Mouse (Mus musculus): Measurements from ENCODE around the gene Zfp768. TPM values are rescaled to one million over a fixed set of nuclear protein-coding genes. Genes with fewer than 3 reads are reported as not detected.
"Not testable (repeated sequence)": the region's sequence is repeated elsewhere in the genome, so short reads cannot be mapped to it uniquely, and the experiment has no call there.

Zfp768 gene
- polyA plus RNA-seq, 1 experiment from 2014 or later, result 21.9 TPM

DNA sequence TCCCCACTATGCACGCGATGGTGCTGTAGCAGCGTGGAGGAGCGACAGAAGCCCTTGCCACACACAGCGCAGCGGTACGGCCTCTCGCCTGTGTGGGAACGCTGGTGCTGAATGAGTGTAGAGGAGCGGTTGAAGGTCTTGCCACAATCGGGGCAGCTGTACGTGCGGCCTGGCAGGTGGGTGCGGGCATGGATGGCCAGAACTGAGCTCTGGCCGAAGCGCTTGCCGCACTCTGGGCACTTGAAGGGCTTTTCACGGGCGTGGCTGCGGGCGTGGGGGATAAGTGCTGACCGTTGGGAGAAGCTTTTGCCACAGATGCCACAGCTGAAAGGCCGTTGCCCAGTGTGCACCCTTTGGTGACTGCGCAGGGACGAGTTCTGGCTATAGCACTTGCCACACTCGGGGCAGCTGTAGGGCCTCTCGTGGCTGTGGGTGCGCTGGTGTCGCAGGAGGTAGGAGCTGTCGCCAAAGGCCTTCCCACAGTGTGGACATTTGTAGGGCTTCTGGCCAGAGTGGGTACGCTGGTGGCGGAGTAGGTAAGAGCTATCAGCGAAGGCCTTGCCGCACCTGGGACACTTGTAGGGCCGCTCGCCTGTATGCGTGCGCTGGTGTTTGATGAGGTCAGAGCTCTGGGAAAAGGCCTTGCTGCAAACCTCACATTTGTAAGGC, 1.9 kb downstream of the Zfp768 start:
- peak overlapping the region; percentile 97; the same call in 1 of the 2 replicates for H3K9ac ChIP-seq (ENCODE audit: low read depth, low read length)
- peak overlapping the region; percentile 73 for H3K27ac ChIP-seq (ENCODE audit: low read length)
- no peaks in the 10 kb centered on the region for H3K9me3 ChIP-seq (ENCODE audit: control insufficient read depth, low read length)
- peaks cover 12% of the 10 kb centered on the region for H3K36me3 ChIP-seq (ENCODE audit: control insufficient read depth, insufficient read depth, low read length)
- no peak for ATAC-seq
- H3K4me2 ChIP-seq (ENCODE audit: low read depth, low read length), result 0 out of 2 replicates have a peak overlapping the region, but pooled peaks have one; percentile 23
- no peaks in the 10 kb centered on the region for H3K27me3 ChIP-seq (replicated peaks; ENCODE audit: control insufficient read depth, insufficient read depth, low read length)
- no peak overlapping the region for H3K4me3 ChIP-seq (ENCODE audit: low read length)
- 90% methylated on average over 38 of the region's 38 CpGs for WGBS
- H3K4me1 ChIP-seq (ENCODE audit: control insufficient read depth, insufficient read depth, low read length), result peaks cover 25% of the 10 kb centered on the region

DNA sequence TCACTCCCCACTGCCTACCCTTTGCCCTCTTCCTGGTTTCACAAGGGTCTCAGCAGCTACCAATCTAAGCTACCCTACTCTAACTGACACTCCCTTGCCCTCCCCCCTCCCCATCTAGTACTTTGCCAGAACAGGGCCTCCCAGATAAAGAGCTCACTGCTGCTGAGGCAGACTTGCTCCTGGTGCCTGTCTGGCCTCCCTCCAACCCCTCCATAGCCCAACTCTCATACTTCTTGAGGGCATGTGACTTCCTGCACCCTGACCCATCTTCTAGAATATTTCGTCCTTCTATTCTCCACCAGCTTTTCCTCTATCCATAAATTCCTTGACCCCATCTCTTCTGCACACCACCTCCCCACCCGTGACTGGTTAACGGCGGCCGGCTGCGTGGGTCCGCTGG, 2.5 kb downstream of the Zfp768 start:
- Histone ChIP-seq H3K9ac (ENCODE audit: low read depth, low read length) (no peak overlapping the region), H3K4me3 (ENCODE audit: low read length) (no peak overlapping the region), H3K4me2 (ENCODE audit: low read depth, low read length) (0 out of 2 replicates have a peak overlapping the region, but pooled peaks have one; percentile 23), H3K27ac (ENCODE audit: low read length) (peak overlapping the region; percentile 73), H3K36me3 (ENCODE audit: control insufficient read depth, insufficient read depth, low read length) (peaks cover 12% of the 10 kb centered on the region), H3K9me3 (ENCODE audit: control insufficient read depth, low read length) (no peaks in the 10 kb centered on the region), H3K27me3 (replicated peaks; ENCODE audit: control insufficient read depth, insufficient read depth, low read length) (no peaks in the 10 kb centered on the region), H3K4me1 (ENCODE audit: control insufficient read depth, insufficient read depth, low read length) (peaks cover 25% of the 10 kb centered on the region)
- ATAC-seq, result no peak
- 92% methylated on average over 7 of the region's 7 CpGs for WGBS

DNA sequence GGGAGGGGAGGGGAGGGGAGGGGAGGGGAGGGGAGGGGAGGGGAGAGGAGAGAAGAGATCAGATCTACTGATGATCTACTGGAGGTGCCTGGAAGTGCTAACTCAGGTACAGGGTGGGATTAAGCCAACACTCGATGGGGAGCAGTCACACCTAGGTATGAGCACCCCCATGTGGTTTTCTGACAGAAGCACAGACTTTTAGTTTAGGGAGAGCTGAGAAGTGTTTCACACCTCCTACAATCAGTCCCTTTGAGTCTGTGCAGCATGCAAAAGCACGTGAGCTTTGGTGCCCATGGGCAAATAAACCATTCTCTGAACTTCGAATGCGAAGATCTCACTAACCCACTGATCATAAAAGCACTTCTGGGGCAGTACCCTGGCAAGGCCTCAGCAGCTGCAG, 3.1 kb downstream of the Zfp768 start:
- Histone ChIP-seq H3K36me3 (ENCODE audit: control insufficient read depth, insufficient read depth, low read length) (peaks cover 12% of the 10 kb centered on the region), H3K9ac (ENCODE audit: low read depth, low read length) (no peak overlapping the region), H3K4me2 (ENCODE audit: low read depth, low read length) (no peak overlapping the region), H3K27ac (ENCODE audit: low read length) (peak overlapping the region; percentile 73), H3K4me1 (ENCODE audit: control insufficient read depth, insufficient read depth, low read length) (peaks cover 25% of the 10 kb centered on the region), H3K27me3 (replicated peaks; ENCODE audit: control insufficient read depth, insufficient read depth, low read length) (no peaks in the 10 kb centered on the region), H3K4me3 (ENCODE audit: low read length) (no peak overlapping the region), H3K9me3 (ENCODE audit: control insufficient read depth, low read length) (no peaks in the 10 kb centered on the region)
- 48% methylated on average over 4 of the region's 4 CpGs for WGBS
- ATAC-seq, result no peak

DNA sequence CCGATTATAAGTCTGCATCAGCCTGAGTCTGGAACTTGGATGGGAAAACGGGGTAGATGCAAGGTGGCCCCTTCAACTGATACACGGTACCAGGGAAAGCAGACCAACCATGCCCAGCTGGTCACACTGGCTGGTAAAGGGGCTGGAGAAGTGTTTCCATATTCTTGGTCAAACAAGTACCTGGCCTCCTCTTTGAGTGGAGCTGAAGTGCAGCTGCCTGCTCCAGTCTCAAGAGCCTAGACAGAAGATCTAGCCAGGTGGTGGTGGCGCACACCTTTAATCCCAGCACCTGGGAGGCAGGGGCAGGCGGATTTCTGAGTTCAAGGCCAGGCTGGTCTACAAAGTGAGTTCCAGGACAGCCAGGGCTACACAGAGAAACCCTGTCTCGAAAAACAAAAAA, 3.5 kb downstream of the Zfp768 start:
- Histone ChIP-seq H3K36me3 (ENCODE audit: control insufficient read depth, insufficient read depth, low read length) (peaks cover 12% of the 10 kb centered on the region), H3K4me1 (ENCODE audit: control insufficient read depth, insufficient read depth, low read length) (peaks cover 21% of the 10 kb centered on the region)
- not testable (repeated sequence) for H3K9me3 ChIP-seq (ENCODE audit: control insufficient read depth, low read length); H3K4me2 ChIP-seq (ENCODE audit: low read depth, low read length); ATAC-seq; H3K27me3 ChIP-seq (replicated peaks; ENCODE audit: control insufficient read depth, insufficient read depth, low read length); H3K27ac ChIP-seq (ENCODE audit: low read length); H3K4me3 ChIP-seq (ENCODE audit: low read length); H3K9ac ChIP-seq (ENCODE audit: low read depth, low read length)
- WGBS, result 88% methylated on average over 6 of the region's 6 CpGs

DNA sequence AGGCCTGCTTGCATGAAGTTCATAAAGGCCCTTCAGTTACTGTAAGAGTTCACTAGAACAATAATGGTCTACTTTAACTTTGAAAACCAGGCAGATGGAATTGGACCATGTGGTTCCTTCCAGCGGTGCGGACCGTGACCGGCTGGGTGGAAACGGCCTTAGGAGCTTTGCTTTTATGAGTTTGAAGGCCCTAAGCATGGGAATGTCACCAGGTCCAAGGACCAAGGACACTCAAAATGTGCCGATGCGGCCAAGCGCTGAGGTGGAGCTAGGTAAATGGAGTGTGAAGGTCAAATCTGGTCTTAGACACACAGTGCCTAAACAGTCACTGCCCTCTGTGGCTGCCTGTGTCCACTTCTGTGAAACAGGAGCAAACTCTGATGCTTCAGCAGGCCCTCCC, 4.0 kb downstream of the Zfp768 start:
- WGBS, result 90% methylated on average over 8 of the region's 8 CpGs
- no peaks in the 10 kb centered on the region for H3K9me3 ChIP-seq (ENCODE audit: control insufficient read depth, low read length)
- ATAC-seq, result no peak
- peaks cover 12% of the 10 kb centered on the region for H3K36me3 ChIP-seq (ENCODE audit: control insufficient read depth, insufficient read depth, low read length)
- no peak overlapping the region for H3K9ac ChIP-seq (ENCODE audit: low read depth, low read length)
- peaks cover 19% of the 10 kb centered on the region for H3K4me1 ChIP-seq (ENCODE audit: control insufficient read depth, insufficient read depth, low read length)
- peak overlapping the region; percentile 23; the same call in 1 of the 2 replicates for H3K27ac ChIP-seq (ENCODE audit: low read length)
- H3K27me3 ChIP-seq (replicated peaks; ENCODE audit: control insufficient read depth, insufficient read depth, low read length), result no peaks in the 10 kb centered on the region
- no peak overlapping the region for H3K4me3 ChIP-seq (ENCODE audit: low read length)
- H3K4me2 ChIP-seq (ENCODE audit: low read depth, low read length), result no peak overlapping the region

DNA sequence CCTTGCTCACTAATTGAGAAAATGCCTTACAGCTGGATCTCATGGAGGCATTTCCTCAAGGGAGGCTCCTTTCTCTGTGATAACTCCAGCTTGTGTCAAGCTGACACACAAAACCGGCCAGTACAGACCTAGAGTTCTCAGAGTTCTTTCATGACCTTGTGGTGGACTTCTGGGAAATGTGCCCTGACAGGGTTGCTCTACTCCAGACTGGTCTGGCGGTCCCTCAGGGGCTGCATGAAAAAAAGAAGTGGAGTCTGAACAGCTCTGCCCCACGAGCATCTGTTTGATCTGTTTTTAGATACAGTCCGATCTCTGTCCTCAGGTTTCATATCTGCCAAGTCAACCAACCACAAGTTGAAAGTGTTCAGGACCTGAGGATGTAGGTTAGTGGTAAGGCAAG, 7.8 kb downstream of the Zfp768 start:
- no peaks in the 10 kb centered on the region; the same call in 1 of the 2 replicates for H3K36me3 ChIP-seq (ENCODE audit: control insufficient read depth, insufficient read depth, low read length)
- no peak overlapping the region for H3K9ac ChIP-seq (ENCODE audit: low read depth, low read length)
- no peak overlapping the region for H3K4me2 ChIP-seq (ENCODE audit: low read depth, low read length)
- H3K27me3 ChIP-seq (replicated peaks; ENCODE audit: control insufficient read depth, insufficient read depth, low read length), result no peaks in the 10 kb centered on the region
- no peaks in the 10 kb centered on the region for H3K4me1 ChIP-seq (ENCODE audit: control insufficient read depth, insufficient read depth, low read length)
- no peak overlapping the region for H3K4me3 ChIP-seq (ENCODE audit: low read length)
- H3K27ac ChIP-seq (ENCODE audit: low read length), result no peak overlapping the region
- WGBS, result 74% methylated on average over 4 of the region's 4 CpGs
- no peaks in the 10 kb centered on the region for H3K9me3 ChIP-seq (ENCODE audit: control insufficient read depth, low read length)
- ATAC-seq, result no peak

DNA sequence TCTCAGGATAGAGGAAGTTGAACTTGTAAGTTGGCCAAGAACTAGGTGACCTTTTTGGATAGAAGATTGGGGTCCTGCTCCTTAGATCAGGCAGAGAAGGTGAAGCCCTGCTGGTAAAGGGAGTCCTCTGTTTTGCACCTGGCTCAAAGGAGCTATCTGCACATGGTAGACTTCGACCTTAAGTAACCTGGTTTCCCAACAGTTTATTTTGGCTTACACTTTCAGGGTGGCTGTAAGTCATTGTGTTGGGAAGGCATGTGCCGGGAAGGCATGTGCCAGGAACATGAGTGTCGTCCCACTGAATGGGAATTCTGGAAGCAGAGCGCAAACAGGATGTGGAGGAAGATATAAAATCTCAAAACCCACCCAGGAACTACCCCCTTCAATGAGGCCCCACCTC, 9.8 kb downstream of the Zfp768 start:
- Histone ChIP-seq H3K27ac (ENCODE audit: low read length) (no peak overlapping the region), H3K9ac (ENCODE audit: low read depth, low read length) (no peak overlapping the region), H3K9me3 (ENCODE audit: control insufficient read depth, low read length) (no peaks in the 10 kb centered on the region), H3K4me2 (ENCODE audit: low read depth, low read length) (no peak overlapping the region), H3K36me3 (ENCODE audit: control insufficient read depth, insufficient read depth, low read length) (no peaks in the 10 kb centered on the region), H3K4me3 (ENCODE audit: low read length) (no peak overlapping the region), H3K27me3 (replicated peaks; ENCODE audit: control insufficient read depth, insufficient read depth, low read length) (no peaks in the 10 kb centered on the region), H3K4me1 (ENCODE audit: control insufficient read depth, insufficient read depth, low read length) (no peaks in the 10 kb centered on the region)
- ATAC-seq, result no peak
- WGBS, result 86% methylated on average over 4 of the region's 4 CpGs

DNA sequence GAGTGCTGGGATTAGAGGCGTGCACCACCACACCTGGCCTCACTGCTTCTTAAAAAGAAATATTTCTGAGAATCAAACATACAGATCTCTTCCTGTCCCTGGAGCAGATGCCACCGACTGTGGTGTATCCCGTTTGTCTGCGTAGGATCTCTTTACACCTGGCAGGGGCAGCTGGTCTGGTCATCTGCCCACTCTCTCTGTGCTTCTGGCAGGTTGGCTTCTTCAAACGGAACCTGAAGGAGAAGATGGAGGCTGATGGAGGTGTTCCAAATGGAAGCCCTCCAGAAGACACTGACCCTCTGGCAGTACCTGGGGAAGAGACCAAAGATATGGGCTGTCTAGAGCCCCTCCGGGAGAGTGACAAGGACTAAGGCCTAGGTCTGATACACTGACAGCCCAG, 12.1 kb downstream of the Zfp768 start:
- Histone ChIP-seq H3K27me3 (replicated peaks; ENCODE audit: control insufficient read depth, insufficient read depth, low read length) (no peaks in the 10 kb centered on the region), H3K4me3 (ENCODE audit: low read length) (no peak overlapping the region), H3K27ac (ENCODE audit: low read length) (no peak overlapping the region), H3K4me2 (ENCODE audit: low read depth, low read length) (no peak overlapping the region), H3K36me3 (ENCODE audit: control insufficient read depth, insufficient read depth, low read length) (no peaks in the 10 kb centered on the region), H3K9me3 (ENCODE audit: control insufficient read depth, low read length) (no peaks in the 10 kb centered on the region), H3K9ac (ENCODE audit: low read depth, low read length) (no peak overlapping the region), H3K4me1 (ENCODE audit: control insufficient read depth, insufficient read depth, low read length) (no peaks in the 10 kb centered on the region)
- WGBS, result 88% methylated on average over 6 of the region's 6 CpGs
- no peak for ATAC-seq

DNA sequence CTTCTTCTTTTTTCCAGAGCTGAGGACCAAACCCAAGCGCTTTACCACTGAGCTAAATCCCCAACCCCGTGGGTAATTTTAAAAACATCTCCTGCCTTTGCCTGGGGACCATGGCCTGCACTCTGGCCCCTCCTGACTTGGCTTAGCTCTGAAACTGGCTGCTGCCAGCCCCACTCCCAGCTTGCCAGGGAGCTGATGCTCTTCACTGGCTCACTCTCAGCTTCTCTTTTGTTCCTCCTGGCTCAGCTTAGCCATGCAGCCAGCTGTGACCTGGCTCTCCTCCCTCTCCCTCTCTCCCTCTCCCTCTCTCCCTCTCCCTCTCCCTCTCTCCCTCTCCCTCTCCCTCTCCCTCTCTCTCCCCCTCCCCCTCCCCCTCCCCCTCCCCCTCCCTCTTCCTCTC, 18.7 kb downstream of the Zfp768 start:
- ATAC-seq, result no peak
- Histone ChIP-seq H3K36me3 (ENCODE audit: control insufficient read depth, insufficient read depth, low read length) (no peaks in the 10 kb centered on the region), H3K4me2 (ENCODE audit: low read depth, low read length) (no peak overlapping the region), H3K9ac (ENCODE audit: low read depth, low read length) (no peak overlapping the region), H3K27ac (ENCODE audit: low read length) (no peak overlapping the region), H3K9me3 (ENCODE audit: control insufficient read depth, low read length) (no peaks in the 10 kb centered on the region), H3K4me3 (ENCODE audit: low read length) (no peak overlapping the region), H3K4me1 (ENCODE audit: control insufficient read depth, insufficient read depth, low read length) (no peaks in the 10 kb centered on the region), H3K27me3 (replicated peaks; ENCODE audit: control insufficient read depth, insufficient read depth, low read length) (no peaks in the 10 kb centered on the region)
- WGBS, result 58% methylated on average over 2 of the region's 2 CpGs

DNA sequence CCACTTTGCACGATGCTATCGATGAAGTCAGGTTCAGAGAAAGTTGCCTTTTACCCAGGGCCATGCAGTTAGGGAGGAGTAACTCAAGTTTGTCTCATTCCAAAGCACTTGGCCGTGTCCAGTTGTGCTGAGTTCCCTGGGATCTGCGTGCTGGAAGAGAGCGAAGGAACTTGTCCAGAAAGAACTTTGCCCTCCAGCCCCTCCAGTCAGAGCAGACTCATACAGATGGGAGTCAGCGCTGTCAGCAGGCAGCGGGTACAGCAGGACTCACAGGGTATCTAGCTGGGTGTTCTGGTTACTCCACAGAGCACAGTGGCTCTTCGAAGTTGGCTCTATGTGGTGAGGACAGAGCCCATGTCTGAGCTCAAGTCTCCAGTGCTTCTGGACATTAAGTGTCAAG, 19.8 kb downstream of the Zfp768 start:
- no peak overlapping the region for H3K4me2 ChIP-seq (ENCODE audit: low read depth, low read length)
- no peak for ATAC-seq
- H3K27me3 ChIP-seq (replicated peaks; ENCODE audit: control insufficient read depth, insufficient read depth, low read length), result no peaks in the 10 kb centered on the region
- no peaks in the 10 kb centered on the region for H3K4me1 ChIP-seq (ENCODE audit: control insufficient read depth, insufficient read depth, low read length)
- H3K27ac ChIP-seq (ENCODE audit: low read length), result no peak overlapping the region
- H3K4me3 ChIP-seq (ENCODE audit: low read length), result no peak overlapping the region
- no peaks in the 10 kb centered on the region for H3K9me3 ChIP-seq (ENCODE audit: control insufficient read depth, low read length)
- WGBS, result 81% methylated on average over 8 of the region's 8 CpGs
- no peak overlapping the region for H3K9ac ChIP-seq (ENCODE audit: low read depth, low read length)
- no peaks in the 10 kb centered on the region for H3K36me3 ChIP-seq (ENCODE audit: control insufficient read depth, insufficient read depth, low read length)

All from intestine, embryonic 16.5 days (tissue).